Mouse (Mus musculus) E14TG2a.4 (cell line): ENCODE measurements around the gene Pygm.

ENCODE experiments used
- CTCF ChIP-seq: conservative IDR thresholded peaks from 2 replicates; pipeline ENCODE4 v1.5.1; 2014; ENCODE audit warnings: low read length
- NANOG ChIP-seq: IDR thresholded peaks from 2 replicates; pipeline ENCODE4 v1.6.1; 2014; ENCODE audit warnings: borderline replicate concordance, low read length, mixed read lengths

DNA sequence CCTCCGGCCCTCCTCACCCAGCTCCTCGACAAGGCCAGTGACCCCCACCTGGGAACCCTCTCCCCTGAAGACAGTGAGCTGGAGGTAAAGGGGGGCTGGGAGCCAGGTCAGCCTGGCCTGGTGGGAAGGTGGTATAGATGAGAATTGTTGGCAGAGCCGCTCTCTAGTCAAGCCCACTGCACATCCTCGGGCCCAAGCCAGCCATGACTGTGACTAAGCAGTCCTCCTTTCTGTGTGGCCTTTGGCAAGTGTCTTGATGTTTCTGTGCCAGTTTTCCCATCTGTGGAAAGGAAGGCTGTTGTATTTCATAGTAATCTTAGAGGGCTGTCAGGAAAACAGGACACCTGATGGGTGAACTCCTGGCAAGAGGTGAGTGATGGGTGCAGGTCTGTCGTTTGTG, 40.2 kb upstream of the Pygm start:
- no peak for TF ChIP-seq CTCF
- no peak for TF ChIP-seq NANOG
